Mouse (Mus musculus): ENCODE measurements around the gene Magi1. TPM values are rescaled to one million over a fixed set of nuclear protein-coding genes. Genes with fewer than 3 reads are reported as not detected.

Gene Magi1
- polyA plus RNA-seq, 1 experiment: 5.1 TPM

- WGBS: 40% methylated on average over 9 of the region's 9 CpGs
- no peak for DNase-seq (ENCODE audit: low read depth, low spot score)
Measured at GRCm38 (mm10) chr6:94169581-94170194, 114.0 kb downstream of the Magi1 start.

GRCm38 (mm10) chr6:94165951-94166350 is 117.8 kb downstream of the Magi1 start:
- WGBS: 91% methylated on average over 1 of the region's 1 CpGs
- peak; percentile 53 for DNase-seq (ENCODE audit: low read depth, low spot score)

GRCm38 (mm10) chr6:94164753-94165536 is 118.8 kb downstream of the Magi1 start:
- WGBS: 48% methylated on average over 9 of the region's 9 CpGs
- no peak for DNase-seq (ENCODE audit: low read depth, low spot score)

- no peak for DNase-seq (ENCODE audit: low read depth, low spot score)
- 25% methylated on average over 9 of the region's 9 CpGs for WGBS
Measured at GRCm38 (mm10) chr6:94163325-94163995, 120.3 kb downstream of the Magi1 start.

- 55% methylated on average over 8 of the region's 8 CpGs for WGBS
- no peak for DNase-seq (ENCODE audit: low read depth, low spot score)
Measured at GRCm38 (mm10) chr6:94162918-94163317, 120.8 kb downstream of the Magi1 start.

GRCm38 (mm10) chr6:94159256-94159655 is 124.5 kb downstream of the Magi1 start:
- WGBS: 69% methylated on average over 2 of the region's 2 CpGs
- DNase-seq (ENCODE audit: low read depth, low spot score): no peak

- DNase-seq (ENCODE audit: low read depth, low spot score): peak; percentile 69
- 23% methylated on average over 3 of the region's 3 CpGs for WGBS
Measured at GRCm38 (mm10) chr6:94158119-94158848, 125.4 kb downstream of the Magi1 start.

GRCm38 (mm10) chr6:94155996-94156395 is 127.7 kb downstream of the Magi1 start:
- no peak for DNase-seq (ENCODE audit: low read depth, low spot score)
- 40% methylated on average over 4 of the region's 4 CpGs for WGBS

GRCm38 (mm10) chr6:94154854-94155601 is 128.7 kb downstream of the Magi1 start:
- DNase-seq (ENCODE audit: low read depth, low spot score): peak; percentile 61
- WGBS: 27% methylated on average over 3 of the region's 3 CpGs

GRCm38 (mm10) chr6:94152881-94153280 is 130.8 kb downstream of the Magi1 start:
- DNase-seq (ENCODE audit: low read depth, low spot score): no peak
- WGBS: 72% methylated on average over 9 of the region's 9 CpGs

GRCm38 (mm10) chr6:94150876-94151275 is 132.8 kb downstream of the Magi1 start:
- DNase-seq (ENCODE audit: low read depth, low spot score): no peak
- WGBS: 64% methylated on average over 4 of the region's 4 CpGs

- no peak for DNase-seq (ENCODE audit: low read depth, low spot score)
- 77% methylated on average over 2 of the region's 2 CpGs for WGBS
Measured at GRCm38 (mm10) chr6:94149800-94150199, 133.9 kb downstream of the Magi1 start.

- 30% methylated on average over 1 of the region's 1 CpGs for WGBS
- no peak for DNase-seq (ENCODE audit: low read depth, low spot score)
Measured at GRCm38 (mm10) chr6:94146206-94146493, 137.6 kb downstream of the Magi1 start.

- no peak for DNase-seq (ENCODE audit: low read depth, low spot score)
- 83% methylated on average over 8 of the region's 8 CpGs for WGBS
Measured at GRCm38 (mm10) chr6:94145430-94146205, 138.1 kb downstream of the Magi1 start.

- WGBS: 87% methylated on average over 2 of the region's 2 CpGs
- no peak for DNase-seq (ENCODE audit: low read depth, low spot score)
Measured at GRCm38 (mm10) chr6:94142493-94142892, 141.2 kb downstream of the Magi1 start.

- WGBS: 50% methylated on average over 2 of the region's 2 CpGs
- no peak for DNase-seq (ENCODE audit: low read depth, low spot score)
Measured at GRCm38 (mm10) chr6:94141496-94141895, 142.2 kb downstream of the Magi1 start.

- no peak for DNase-seq (ENCODE audit: low read depth, low spot score)
- 76% methylated on average over 3 of the region's 3 CpGs for WGBS
Measured at GRCm38 (mm10) chr6:94139952-94140414, 143.7 kb downstream of the Magi1 start.

GRCm38 (mm10) chr6:94136693-94137092 is 147.0 kb downstream of the Magi1 start:
- 69% methylated on average over 3 of the region's 3 CpGs for WGBS
- DNase-seq (ENCODE audit: low read depth, low spot score): no peak

GRCm38 (mm10) chr6:94134159-94134558 is 149.6 kb downstream of the Magi1 start:
- 90% methylated on average over 5 of the region's 5 CpGs for WGBS
- DNase-seq (ENCODE audit: low read depth, low spot score): no peak
